Mouse (Mus musculus) stomach, embryonic 16.5 days (tissue): ENCODE results near the gene Atp23. TPM values are rescaled to one million over a fixed set of nuclear protein-coding genes. Genes with fewer than 3 reads are reported as not detected.
A peak's percentile ranks its signal among the peaks of the same experiment; 100 is the strongest.

Experiments
- ATAC-seq: fragments of 200-750 bp; cut with Nextera tagmentation; 2 replicates; pipeline ENCODE4 v1.8.0; 2017; ENCODE audit warnings: moderate number of reproducible peaks, moderate TSS enrichment; ENCODE audit not compliant: insufficient read depth, low FRiP score
- H3K27ac ChIP-seq: fragments of 300-500 bp; sonication (generic); 2 replicates; pipeline ENCODE4 v1.5.1; 2014; ENCODE audit warnings: low read length
- H3K27me3 ChIP-seq: fragments of 300-500 bp; sonication (generic); 2 replicates; pipeline ENCODE4 v1.6.1; 2014; ENCODE audit warnings: low read length, control low read depth, mixed read lengths; ENCODE audit not compliant: control insufficient read depth, insufficient read depth
- H3K36me3 ChIP-seq: fragments of 300-500 bp; sonication (generic); 2 replicates; pipeline ENCODE4 v1.6.1; 2014; ENCODE audit warnings: low read length; ENCODE audit not compliant: control insufficient read depth, insufficient read depth
- H3K4me1 ChIP-seq: fragments of 300-500 bp; sonication (generic); 2 replicates; pipeline ENCODE4 v1.6.1; 2014; ENCODE audit warnings: low read length, control low read depth, mixed read lengths; ENCODE audit not compliant: control insufficient read depth, insufficient read depth
- H3K4me2 ChIP-seq: fragments of 300-500 bp; sonication (generic); 2 replicates; pipeline ENCODE4 v1.6.1; 2014; ENCODE audit warnings: low read depth, low read length, mixed read lengths
- H3K4me3 ChIP-seq: fragments of 300-500 bp; sonication (generic); replicated peaks from 2 replicates; pipeline ENCODE4 v1.5.1; 2014; ENCODE audit warnings: mild to moderate bottlenecking, low read length
- H3K9ac ChIP-seq: fragments of 300-500 bp; sonication (generic); 2 replicates; pipeline ENCODE4 v1.6.1; 2014; ENCODE audit warnings: low read length
- H3K9me3 ChIP-seq: fragments of 300-500 bp; sonication (generic); replicated peaks from 2 replicates; pipeline ENCODE4 v1.6.1; 2016; ENCODE audit warnings: low read length, control low read depth; ENCODE audit not compliant: control insufficient read depth
- whole genome bisulfite sequencing: fragments of 180-500 bp; shearing (Covaris S2); extraction: QIAGEN DNeasy Blood & Tissue Kit; methylation state at CpG from one replicate; pipeline ENCODE4 v1.1.7; 2014; 5-methylcytosine and 5-hydroxymethylcytosine counted together
- polyA plus RNA-seq: library from polyadenylated mRNA; unstranded; fragments of >200 nt; fragmentation: Nextera tagmentation; extraction: Ambion mirVana; gene quantifications from 2 replicates; pipeline ENCODE4 v1.2.1, GENCODE M21; 2015

Atp23 gene
- polyA plus RNA-seq, 1 experiment from 2014 or later = 12.0 TPM

DNA sequence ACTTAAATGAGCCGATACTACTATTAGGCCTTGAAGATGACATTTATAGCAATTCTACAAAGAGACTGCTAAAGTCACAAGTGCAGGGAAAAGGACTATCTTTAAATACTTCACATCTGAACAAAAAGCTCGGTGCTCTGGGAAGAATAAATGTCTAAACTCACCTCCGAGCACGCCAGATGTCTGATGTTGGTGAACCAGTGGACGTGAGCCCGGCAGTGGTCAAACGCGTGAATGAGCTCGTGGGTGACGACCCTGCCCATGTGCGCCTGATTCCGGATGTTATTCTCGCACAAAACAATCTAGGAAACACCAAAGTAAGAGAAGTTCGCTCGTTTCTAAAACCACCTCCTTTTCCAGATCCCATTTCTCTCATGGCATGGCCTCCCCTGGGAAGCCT is 7.1 kb downstream of the Atp23 start:
- Histone ChIP-seq H3K4me3 (no peak overlapping the region), H3K36me3 (peaks cover 12% of the 10 kb centered on the region), H3K27me3 (no peaks in the 10 kb centered on the region), H3K4me1 (no peaks in the 10 kb centered on the region), H3K9ac (no peak overlapping the region), H3K9me3 (no peaks in the 10 kb centered on the region), H3K4me2 (no peak overlapping the region), H3K27ac (no peak overlapping the region)
- 95% methylated on average over 15 of the region's 15 CpGs for WGBS
- no peak for ATAC-seq

DNA sequence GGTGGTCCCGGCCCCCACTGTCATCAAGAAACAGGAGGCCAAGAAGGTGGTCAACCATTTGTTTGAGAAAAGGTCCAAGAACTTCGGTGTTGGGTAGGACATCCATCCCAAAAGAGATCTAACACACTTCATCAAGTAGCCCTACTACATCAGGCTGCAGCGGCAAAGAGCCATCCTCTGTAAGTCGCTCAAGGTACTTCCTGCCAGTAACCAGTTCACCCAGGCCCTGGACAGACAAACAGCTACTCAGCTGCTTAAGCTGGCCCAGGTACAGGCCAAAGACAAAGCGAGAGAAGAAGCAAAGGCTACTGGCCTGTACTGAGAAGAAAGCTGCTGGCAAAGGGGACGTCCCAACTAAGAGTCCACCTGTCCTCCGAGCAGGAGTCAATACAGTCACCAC is 8.0 kb downstream of the Atp23 start:
- no peak overlapping the region for H3K27ac ChIP-seq
- H3K36me3 ChIP-seq = peaks cover 18% of the 10 kb centered on the region
- no peaks in the 10 kb centered on the region for H3K4me1 ChIP-seq
- no peaks in the 10 kb centered on the region for H3K9me3 ChIP-seq
- WGBS = 98% methylated on average over 7 of the region's 7 CpGs
- no peak for ATAC-seq
- no peak overlapping the region for H3K9ac ChIP-seq
- H3K27me3 ChIP-seq = no peaks in the 10 kb centered on the region
- no peak overlapping the region for H3K4me2 ChIP-seq
- no peak overlapping the region for H3K4me3 ChIP-seq

DNA sequence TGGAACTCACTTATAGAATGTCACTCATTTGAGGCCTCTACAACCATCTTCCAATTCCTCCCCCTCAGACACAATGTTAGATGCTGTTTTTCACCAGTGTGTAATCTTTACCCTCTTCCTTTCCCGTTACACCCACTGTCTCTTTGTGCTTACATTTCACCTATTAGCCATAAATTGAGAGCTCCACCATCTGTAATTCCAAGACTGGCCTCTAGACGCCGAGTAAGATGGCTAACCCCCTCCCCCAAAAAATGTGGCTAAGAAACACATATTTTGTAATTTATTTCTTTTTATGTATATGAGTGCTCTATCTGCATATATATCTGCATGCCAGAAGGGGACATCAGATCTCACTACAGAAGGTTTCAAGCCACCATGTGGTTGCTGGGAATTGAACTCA is 27.4 kb downstream of the Atp23 start:
- H3K36me3 ChIP-seq = no peaks in the 10 kb centered on the region
- H3K9ac ChIP-seq = no peak overlapping the region
- H3K27me3 ChIP-seq = no peaks in the 10 kb centered on the region
- no peak overlapping the region for H3K27ac ChIP-seq
- H3K4me1 ChIP-seq = 0 out of 2 replicates have a peak, but pooled peaks cover 6% of the 10 kb centered on the region
- H3K9me3 ChIP-seq = no peaks in the 10 kb centered on the region
- WGBS = 84% methylated on average over 3 of the region's 3 CpGs
- ATAC-seq = no peak
- H3K4me3 ChIP-seq = no peak overlapping the region
- H3K4me2 ChIP-seq = no peak overlapping the region

DNA sequence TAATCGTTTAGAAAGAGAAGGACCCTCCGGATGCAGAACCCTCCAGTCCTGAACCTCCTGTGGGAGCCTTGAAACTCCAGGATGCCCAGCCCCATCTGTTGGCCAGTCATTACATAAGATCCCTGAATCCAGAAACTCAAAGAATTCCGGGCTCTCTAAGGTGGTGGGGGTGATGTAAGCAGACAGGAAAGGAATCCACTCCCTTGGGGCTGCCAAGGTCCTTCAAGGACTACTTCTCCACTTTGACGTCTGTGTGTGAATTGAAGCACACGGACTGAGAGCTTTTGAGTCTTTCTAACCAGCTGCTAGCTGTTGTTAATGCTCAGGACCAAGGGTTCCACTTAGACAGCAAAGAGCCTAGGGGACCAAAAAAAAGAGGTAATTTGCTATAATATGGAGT is 28.9 kb downstream of the Atp23 start:
- H3K4me2 ChIP-seq = no peak overlapping the region
- ATAC-seq = no peak
- no peak overlapping the region for H3K9ac ChIP-seq
- 0 out of 2 replicates have a peak, but pooled peaks cover 6% of the 10 kb centered on the region for H3K4me1 ChIP-seq
- WGBS = 57% methylated on average over 5 of the region's 5 CpGs
- H3K4me3 ChIP-seq = no peak overlapping the region
- no peak overlapping the region for H3K27ac ChIP-seq
- no peaks in the 10 kb centered on the region for H3K9me3 ChIP-seq
- H3K36me3 ChIP-seq = no peaks in the 10 kb centered on the region
- H3K27me3 ChIP-seq = no peaks in the 10 kb centered on the region

DNA sequence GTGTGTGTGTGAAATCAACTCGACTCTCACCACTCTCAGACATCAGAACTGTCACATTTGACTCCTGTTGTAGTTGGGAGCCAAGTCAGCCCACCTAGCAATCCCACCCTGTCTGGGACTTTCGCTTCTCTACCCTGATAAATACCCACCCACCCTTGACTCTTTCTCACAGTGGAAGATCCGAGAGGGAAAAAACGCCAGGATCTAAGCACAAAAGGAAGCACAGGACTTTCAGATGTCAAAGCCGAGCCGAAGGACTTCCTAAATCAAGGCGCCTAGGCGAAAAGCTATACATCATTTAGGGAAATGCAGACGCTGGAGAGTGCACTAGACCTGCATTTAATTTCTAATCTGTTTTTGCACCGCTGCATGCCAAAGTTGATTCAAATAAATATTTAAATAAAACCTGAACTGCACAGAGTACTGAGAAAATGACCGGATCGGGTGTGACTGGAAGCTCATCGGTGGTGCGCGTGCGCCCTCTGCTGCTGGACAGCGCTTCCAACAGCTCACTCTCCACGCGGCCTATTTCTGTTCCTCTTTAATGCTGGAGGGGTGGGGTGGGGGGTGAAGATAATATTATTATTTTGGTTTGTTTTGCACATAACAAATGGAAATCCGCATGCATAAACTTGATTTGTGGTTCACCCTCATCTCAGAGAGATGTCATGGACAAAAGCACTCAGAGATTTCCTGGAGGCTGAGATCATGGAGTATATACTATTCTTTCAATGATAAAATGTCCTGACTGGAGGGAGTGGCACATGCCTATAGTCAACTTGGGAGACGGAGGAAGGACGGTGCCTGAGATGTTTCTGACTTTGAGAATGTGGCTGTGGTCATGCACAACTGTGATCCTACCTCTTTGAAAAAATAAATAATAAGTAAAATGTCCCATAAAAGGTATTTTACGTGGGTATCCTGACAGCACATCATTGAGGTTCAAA is 31.5 kb downstream of the Atp23 start:
- Histone ChIP-seq H3K4me3 (peak overlapping the region; percentile 43), H3K36me3 (no peaks in the 10 kb centered on the region), H3K4me2 (peak overlapping the region; percentile 54), H3K27ac (no peak overlapping the region), H3K27me3 (no peaks in the 10 kb centered on the region), H3K9me3 (no peaks in the 10 kb centered on the region), H3K9ac (peak overlapping the region; percentile 60), H3K4me1 (0 out of 2 replicates have a peak, but pooled peaks cover 6% of the 10 kb centered on the region)
- peak; percentile 75; the same call in 1 of the 2 replicates for ATAC-seq
- 17% methylated on average over 23 of the region's 23 CpGs for WGBS

DNA sequence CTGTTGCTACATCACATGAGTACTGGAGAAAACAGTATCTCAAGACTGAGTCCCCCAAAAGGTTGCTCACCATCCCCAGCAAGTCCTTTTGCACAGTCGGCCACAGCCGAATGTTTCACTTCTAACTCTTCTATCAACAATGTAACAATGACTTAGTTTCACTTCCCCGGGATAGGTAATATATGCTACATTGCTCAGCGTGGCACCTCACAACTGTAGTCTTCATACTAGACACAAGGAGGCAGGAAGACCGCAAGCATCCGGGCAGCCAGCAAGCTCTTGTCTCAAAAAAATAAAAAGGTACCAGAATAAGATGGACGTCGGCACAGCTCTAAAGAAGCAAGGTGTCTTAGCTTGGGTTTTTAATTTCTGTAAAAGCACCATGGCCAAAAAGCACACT is 35.9 kb downstream of the Atp23 start:
- H3K4me3 ChIP-seq = no peak overlapping the region
- no peak overlapping the region for H3K9ac ChIP-seq
- 0 out of 2 replicates have a peak, but pooled peaks cover 6% of the 10 kb centered on the region for H3K4me1 ChIP-seq
- ATAC-seq = no peak
- H3K27me3 ChIP-seq = no peaks in the 10 kb centered on the region
- WGBS = 93% methylated on average over 8 of the region's 8 CpGs
- H3K36me3 ChIP-seq = no peaks in the 10 kb centered on the region
- H3K9me3 ChIP-seq = no peaks in the 10 kb centered on the region
- H3K4me2 ChIP-seq = no peak overlapping the region
- H3K27ac ChIP-seq = no peak overlapping the region

DNA sequence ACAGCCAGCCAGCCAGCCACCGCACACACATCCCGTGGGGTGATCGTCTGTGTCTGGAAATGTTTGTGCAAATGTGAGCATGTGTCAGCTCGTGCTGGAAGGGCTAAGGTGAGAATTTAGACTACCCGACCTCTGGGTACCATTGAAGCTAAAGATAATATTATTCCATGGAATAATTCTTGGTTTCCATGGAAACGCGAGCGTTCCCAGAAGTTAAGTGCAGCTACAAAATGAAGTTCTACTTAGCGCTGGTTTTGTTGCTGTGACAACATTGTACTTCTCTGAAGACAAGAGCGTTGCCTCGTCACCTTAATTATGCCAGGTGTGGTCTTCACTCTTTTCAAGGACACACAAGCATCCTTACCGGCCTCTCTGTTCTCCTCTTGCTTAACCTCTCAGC is 39.0 kb downstream of the Atp23 start:
- 76% methylated on average over 12 of the region's 12 CpGs for WGBS
- Histone ChIP-seq H3K9me3 (no peaks in the 10 kb centered on the region), H3K27ac (no peak overlapping the region), H3K4me2 (no peak overlapping the region), H3K9ac (no peak overlapping the region), H3K36me3 (no peaks in the 10 kb centered on the region), H3K4me3 (no peak overlapping the region), H3K27me3 (no peaks in the 10 kb centered on the region), H3K4me1 (no peaks in the 10 kb centered on the region)
- no peak for ATAC-seq

DNA sequence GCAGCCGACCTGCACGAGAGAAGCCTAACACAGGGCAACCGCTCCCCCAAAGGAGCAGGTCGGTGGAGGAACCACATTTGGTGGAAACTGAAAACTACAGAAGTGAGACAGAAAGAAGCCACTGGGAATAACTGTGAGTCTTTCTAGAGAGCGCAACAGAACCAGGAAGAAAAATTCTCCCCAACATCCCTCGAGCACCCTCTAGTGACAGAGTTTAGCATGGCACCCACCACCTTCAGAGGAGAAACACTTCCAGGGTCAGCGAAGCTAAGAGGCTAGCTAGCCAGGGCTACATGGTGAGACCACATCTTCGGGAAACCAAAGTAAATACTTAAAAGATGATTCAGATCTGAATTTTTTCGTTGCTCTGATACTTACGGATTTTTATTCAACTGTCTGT is 47.9 kb downstream of the Atp23 start:
- Histone ChIP-seq H3K4me1 (no peaks in the 10 kb centered on the region), H3K9me3 (no peaks in the 10 kb centered on the region), H3K9ac (no peak overlapping the region), H3K27ac (no peak overlapping the region), H3K27me3 (no peaks in the 10 kb centered on the region), H3K4me2 (no peak overlapping the region), H3K36me3 (no peaks in the 10 kb centered on the region), H3K4me3 (no peak overlapping the region)
- 81% methylated on average over 10 of the region's 10 CpGs for WGBS
- ATAC-seq = no peak

DNA sequence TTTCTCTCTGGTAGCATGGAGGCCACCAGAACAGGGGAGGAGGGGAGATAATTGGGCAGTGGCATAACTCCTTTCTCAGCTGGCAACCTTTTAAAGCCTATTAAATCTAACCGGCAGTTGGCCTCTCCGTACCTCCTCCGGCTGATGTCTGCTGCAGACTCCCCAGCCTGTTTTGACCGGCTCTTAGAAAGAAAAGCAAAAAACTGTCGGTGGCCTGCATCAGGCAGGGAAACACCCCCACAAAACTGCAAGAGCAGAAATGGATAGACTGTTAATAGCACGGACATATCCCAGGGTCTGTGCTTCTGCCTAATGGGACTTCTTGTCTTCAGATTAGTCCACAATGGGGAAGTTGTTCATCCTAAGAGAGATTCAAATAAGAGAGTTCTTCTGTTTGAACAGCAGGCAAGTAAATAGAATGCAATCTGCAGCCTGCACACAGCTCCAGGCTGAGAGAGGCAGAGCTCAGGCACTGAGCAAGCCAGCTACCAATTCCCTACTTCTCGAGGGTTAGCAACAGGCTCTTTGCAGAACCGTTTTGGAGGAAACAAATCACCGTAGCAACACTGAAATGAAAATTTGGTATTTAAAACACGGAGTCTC is 55.7 kb downstream of the Atp23 start:
- Histone ChIP-seq H3K9ac (no peak overlapping the region), H3K27me3 (no peaks in the 10 kb centered on the region), H3K9me3 (no peaks in the 10 kb centered on the region), H3K36me3 (no peaks in the 10 kb centered on the region), H3K4me3 (no peak overlapping the region), H3K4me2 (peak overlapping the region; percentile 36), H3K27ac (no peak overlapping the region), H3K4me1 (peaks cover 4% of the 10 kb centered on the region; the same call in 1 of the 2 replicates)
- ATAC-seq = no peak
- 26% methylated on average over 10 of the region's 10 CpGs for WGBS
